Mouse (Mus musculus) liver, embryonic 13.5 days (tissue): ENCODE data around the gene Abcb9. TPM values are rescaled to one million over a fixed set of nuclear protein-coding genes. Genes with fewer than 3 reads are reported as not detected.
A peak's percentile ranks its signal among the peaks of the same experiment; 100 is the strongest.

Experiments
- ATAC-seq: fragments of 200-750 bp; cut with Nextera tagmentation; 2 replicates; pipeline ENCODE4 v1.8.0; 2017; ENCODE audit warnings: low read depth, mild to moderate bottlenecking, moderate number of reproducible peaks, moderate library complexity
- DNase-seq: peaks from one replicate; pipeline ENCODE4 v3.0.0; 2022
- H3K27ac ChIP-seq: fragments of 300-500 bp; sonication (generic); 2 replicates; pipeline ENCODE4 v1.5.1; 2015; ENCODE audit warnings: moderate library complexity, mild to moderate bottlenecking, inconsistent platforms
- H3K27me3 ChIP-seq: fragments of 300-500 bp; sonication (generic); 2 replicates; pipeline ENCODE4 v1.6.1; 2015; ENCODE audit warnings: mild to moderate bottlenecking, inconsistent platforms
- H3K36me3 ChIP-seq: fragments of 300-500 bp; sonication (generic); 2 replicates; pipeline ENCODE4 v1.6.1; 2015; ENCODE audit warnings: mild to moderate bottlenecking, inconsistent platforms
- H3K4me1 ChIP-seq: fragments of 300-500 bp; sonication (generic); replicated peaks from 2 replicates; pipeline ENCODE4 v1.6.1; 2015; ENCODE audit warnings: inconsistent platforms
- H3K4me2 ChIP-seq: fragments of 300-500 bp; sonication (generic); 2 replicates; pipeline ENCODE4 v1.6.1; 2015; ENCODE audit warnings: inconsistent platforms, mild to moderate bottlenecking, moderate library complexity
- H3K4me3 ChIP-seq: fragments of 300-500 bp; sonication (generic); replicated peaks from 2 replicates; pipeline ENCODE4 v1.5.1; 2015; ENCODE audit warnings: mild to moderate bottlenecking, inconsistent platforms
- H3K9ac ChIP-seq: fragments of 300-500 bp; sonication (generic); 2 replicates; pipeline ENCODE4 v1.6.1; 2015; ENCODE audit warnings: mild to moderate bottlenecking, inconsistent platforms
- H3K9me3 ChIP-seq: fragments of 300-500 bp; sonication (generic); replicated peaks from 2 replicates; pipeline ENCODE4 v1.6.1; 2016; ENCODE audit warnings: inconsistent platforms
- WGBS: fragments of 180-500 bp; shearing (Covaris S2); methylation state at CpG from one replicate; pipeline ENCODE4 v1.1.7; 2015; ENCODE audit not compliant: insufficient replicate concordance; 5-methylcytosine and 5-hydroxymethylcytosine counted together
- polyA plus RNA-seq: library from polyadenylated mRNA; unstranded; fragments of >200 nt; fragmentation: Nextera tagmentation; extraction: Ambion mirVana; gene quantifications from 2 replicates; pipeline ENCODE4 v1.2.1, GENCODE M21; 2015

The Abcb9 gene
- polyA plus RNA-seq, 1 experiment from 2014 or later = 4.6 TPM

DNA sequence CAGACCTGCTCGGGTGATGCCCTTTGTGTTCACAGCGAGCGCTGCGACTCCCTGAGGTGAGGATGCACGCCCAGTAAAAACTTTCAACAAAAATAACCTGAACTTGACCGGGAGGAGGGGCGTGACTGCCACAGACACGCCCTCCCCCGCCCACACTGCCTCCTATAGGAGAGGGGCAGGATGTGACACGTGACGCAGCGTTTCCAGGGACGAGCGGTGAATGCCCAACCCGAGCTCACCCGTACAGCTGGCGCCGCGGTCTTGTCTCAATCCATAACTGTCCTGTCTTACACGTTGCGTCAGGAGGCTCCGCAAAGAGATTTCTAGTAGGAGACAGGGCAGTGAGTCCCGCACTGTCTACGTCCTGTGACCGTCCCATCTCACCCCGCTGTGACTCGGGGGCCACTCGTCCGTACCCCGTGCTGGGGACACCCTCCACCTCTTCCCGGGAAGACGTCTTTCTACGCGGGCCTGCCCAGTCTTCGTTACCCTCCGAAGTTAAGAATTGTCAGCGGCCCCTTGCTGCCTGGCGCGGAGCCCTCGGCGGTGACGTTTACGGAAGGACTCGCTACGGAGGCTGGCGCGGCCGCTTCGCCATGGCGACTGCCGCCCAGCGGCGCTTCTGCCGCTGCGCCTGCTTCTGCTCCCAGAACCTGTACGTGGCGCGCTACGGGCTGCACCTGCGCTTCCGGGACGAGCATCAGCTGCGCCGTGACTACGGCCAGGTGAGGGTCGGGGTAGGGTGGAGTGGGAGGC lies 16.3 kb upstream of the Abcb9 start, which contains the start of gene Ogfod2:
Gene Ogfod2 (plus strand): TSS at position 556 of the 756 bp plus-strand sequence.
- Histone ChIP-seq H3K4me3 (peak within 1 kb of the TSS; percentile 93), H3K4me1 (peaks cover 44% of the 10 kb centered on the region), H3K36me3 (peaks cover 11% of the 10 kb centered on the region), H3K4me2 (peak within 1 kb of the TSS; percentile 91), H3K9ac (peak within 1 kb of the TSS; percentile 84), H3K9me3 (no peaks in the 10 kb centered on the region), H3K27ac (peak within 1 kb of the TSS; percentile 93), H3K27me3 (no peaks in the 10 kb centered on the region)
- DNase-seq (peak; percentile 96), ATAC-seq (peak; percentile 95)
- WGBS = under 1% methylated on average over 66 of the region's 66 CpGs

- peak overlapping the region; percentile 76 for H3K9ac ChIP-seq
- peak overlapping the region; percentile 93 for H3K4me3 ChIP-seq
- H3K4me1 ChIP-seq = peaks cover 38% of the 10 kb centered on the region
- peak overlapping the region; percentile 91 for H3K4me2 ChIP-seq
- H3K9me3 ChIP-seq = no peaks in the 10 kb centered on the region
- DNase-seq (peak; percentile 53), ATAC-seq (no peak)
- H3K27me3 ChIP-seq = no peaks in the 10 kb centered on the region
- peak overlapping the region; percentile 93 for H3K27ac ChIP-seq
- H3K36me3 ChIP-seq = peaks cover 11% of the 10 kb centered on the region
- WGBS = 21% methylated on average over 17 of the region's 17 CpGs
Measured at GRCm38 (mm10) chr5:124111077-124111741, 15.6 kb upstream of the Abcb9 start.

GRCm38 (mm10) chr5:124103552-124103951 lies 8.0 kb upstream of the Abcb9 start:
- Histone ChIP-seq H3K27ac (no peak overlapping the region), H3K4me1 (no peaks in the 10 kb centered on the region), H3K36me3 (no peaks in the 10 kb centered on the region), H3K27me3 (no peaks in the 10 kb centered on the region), H3K9me3 (no peaks in the 10 kb centered on the region), H3K4me3 (no peak overlapping the region), H3K4me2 (no peak overlapping the region), H3K9ac (no peak overlapping the region)
- 79% methylated on average over 9 of the region's 9 CpGs for WGBS
- DNase-seq (no peak), ATAC-seq (no peak)

- Histone ChIP-seq H3K36me3 (no peaks in the 10 kb centered on the region), H3K4me2 (no peak overlapping the region), H3K27ac (no peak overlapping the region), H3K4me1 (no peaks in the 10 kb centered on the region), H3K27me3 (no peaks in the 10 kb centered on the region), H3K9me3 (no peaks in the 10 kb centered on the region), H3K4me3 (no peak overlapping the region), H3K9ac (no peak overlapping the region)
- no peak for ATAC-seq
- DNase-seq = no peak
- 67% methylated on average over 3 of the region's 3 CpGs for WGBS
Measured at GRCm38 (mm10) chr5:124103020-124103419, 7.4 kb upstream of the Abcb9 start.

- Histone ChIP-seq H3K9me3 (no peaks in the 10 kb centered on the region), H3K9ac (no peak overlapping the region), H3K4me3 (no peak overlapping the region), H3K4me1 (no peaks in the 10 kb centered on the region), H3K4me2 (no peak overlapping the region), H3K36me3 (no peaks in the 10 kb centered on the region), H3K27me3 (no peaks in the 10 kb centered on the region), H3K27ac (no peak overlapping the region)
- DNase-seq (no peak), ATAC-seq (no peak)
- 77% methylated on average over 6 of the region's 6 CpGs for WGBS
Measured at GRCm38 (mm10) chr5:124102326-124102725, 6.7 kb upstream of the Abcb9 start.

DNA sequence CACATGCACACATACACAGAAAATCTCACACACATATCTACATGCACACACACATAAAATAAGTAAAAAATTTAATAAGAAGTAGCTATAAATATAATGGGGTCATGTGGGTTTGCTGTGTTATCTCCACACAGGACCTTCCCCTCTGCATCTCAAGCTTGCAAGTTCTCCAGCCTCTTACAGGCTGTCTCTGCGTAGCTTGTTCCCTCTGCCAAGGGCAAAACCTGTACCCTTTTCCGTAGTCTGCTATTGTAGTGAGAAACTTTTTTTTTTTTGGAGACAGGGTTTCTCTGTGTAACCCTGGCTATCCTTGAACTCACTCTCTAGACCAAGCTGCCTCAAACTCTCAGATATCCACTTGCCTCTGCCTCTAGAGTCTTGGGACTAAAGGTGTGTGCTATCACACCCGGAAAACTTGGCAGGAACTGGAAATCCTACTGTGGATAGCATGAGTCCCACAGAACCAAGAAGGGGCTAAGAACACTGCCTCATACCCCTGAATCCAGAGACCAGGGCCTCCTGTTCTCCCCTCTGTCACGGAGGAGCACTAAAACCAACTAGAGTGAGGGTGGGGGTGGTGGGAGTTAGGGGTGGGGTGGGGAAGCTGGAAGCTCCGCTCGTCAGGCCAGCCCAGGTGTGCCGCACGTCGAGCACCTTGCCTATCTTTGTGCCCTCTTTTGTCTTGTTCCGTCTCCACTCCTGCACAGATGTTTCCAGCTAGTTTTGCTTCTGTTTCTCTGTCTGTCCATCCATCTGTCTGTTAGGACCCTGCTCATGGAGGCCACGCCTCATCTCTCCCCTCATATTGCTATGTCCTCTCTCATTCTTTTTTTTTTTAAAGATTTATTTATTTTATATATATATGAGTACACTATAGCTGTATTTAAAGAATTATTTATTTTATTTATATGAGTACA lies 4.8 kb upstream of the Abcb9 start:
- H3K4me2 ChIP-seq = no peak overlapping the region
- H3K9ac ChIP-seq = no peak overlapping the region
- no peak for ATAC-seq
- no peaks in the 10 kb centered on the region for H3K36me3 ChIP-seq
- H3K4me1 ChIP-seq = peaks cover 10% of the 10 kb centered on the region
- no peak for DNase-seq
- H3K27ac ChIP-seq = no peak overlapping the region
- no peaks in the 10 kb centered on the region for H3K27me3 ChIP-seq
- no peaks in the 10 kb centered on the region for H3K9me3 ChIP-seq
- 80% methylated on average over 11 of the region's 11 CpGs for WGBS
- no peak overlapping the region for H3K4me3 ChIP-seq

DNA sequence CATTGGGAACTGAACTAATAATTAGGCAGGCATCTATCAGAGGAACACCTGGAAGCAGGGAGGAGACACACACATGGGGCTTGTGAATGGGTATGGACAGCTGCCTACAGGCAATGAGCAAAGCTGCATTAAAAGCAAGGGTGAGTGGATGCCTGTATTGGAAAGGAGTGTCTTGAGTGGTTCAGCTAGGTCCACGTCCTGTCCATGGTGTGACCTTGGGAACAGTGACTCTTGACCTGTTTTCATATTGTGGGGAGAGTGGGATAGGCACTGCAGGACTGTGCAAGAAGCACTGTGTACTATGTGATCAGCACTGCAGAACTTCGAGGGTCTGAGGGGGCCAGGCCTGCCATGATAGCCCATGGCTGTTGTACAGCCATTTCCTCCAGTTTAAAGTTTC lies 3.3 kb upstream of the Abcb9 start:
- no peak for ATAC-seq
- no peak overlapping the region for H3K9ac ChIP-seq

GRCm38 (mm10) chr5:124095077-124095581 lies 469 bp downstream of the Abcb9 start:
- WGBS = 10% methylated on average over 19 of the region's 19 CpGs
- Histone ChIP-seq H3K27ac (peak overlapping the region; percentile 89), H3K4me2 (peak overlapping the region; percentile 85), H3K4me1 (peaks cover 62% of the 10 kb centered on the region), H3K36me3 (no peaks in the 10 kb centered on the region), H3K9me3 (no peaks in the 10 kb centered on the region), H3K27me3 (no peaks in the 10 kb centered on the region), H3K4me3 (peak overlapping the region; percentile 68), H3K9ac (peak overlapping the region; percentile 79)
- ATAC-seq = peak; percentile 82
- DNase-seq = peak; percentile 72

More for the DNA sequence above, 3.3 kb upstream of the Abcb9 start:
- Histone ChIP-seq H3K4me2 (no peak overlapping the region), H3K36me3 (no peaks in the 10 kb centered on the region), H3K4me3 (no peak overlapping the region), H3K4me1 (peaks cover 25% of the 10 kb centered on the region), H3K27me3 (no peaks in the 10 kb centered on the region), H3K9me3 (no peaks in the 10 kb centered on the region), H3K27ac (no peak overlapping the region)
- no peak for DNase-seq
- WGBS = 77% methylated on average over 2 of the region's 2 CpGs

GRCm38 (mm10) chr5:124093852-124094604 lies 1.6 kb downstream of the Abcb9 start:
- H3K9me3 ChIP-seq = no peaks in the 10 kb centered on the region
- WGBS = 81% methylated on average over 12 of the region's 12 CpGs
- H3K4me2 ChIP-seq = peak overlapping the region; percentile 85
- H3K9ac ChIP-seq = peak overlapping the region; percentile 79
- peaks cover 65% of the 10 kb centered on the region for H3K4me1 ChIP-seq
- peak overlapping the region; percentile 68 for H3K4me3 ChIP-seq
- H3K36me3 ChIP-seq = peaks cover 9% of the 10 kb centered on the region
- no peak for ATAC-seq
- H3K27me3 ChIP-seq = no peaks in the 10 kb centered on the region
- peak overlapping the region; percentile 93 for H3K27ac ChIP-seq
- DNase-seq = no peak

DNA sequence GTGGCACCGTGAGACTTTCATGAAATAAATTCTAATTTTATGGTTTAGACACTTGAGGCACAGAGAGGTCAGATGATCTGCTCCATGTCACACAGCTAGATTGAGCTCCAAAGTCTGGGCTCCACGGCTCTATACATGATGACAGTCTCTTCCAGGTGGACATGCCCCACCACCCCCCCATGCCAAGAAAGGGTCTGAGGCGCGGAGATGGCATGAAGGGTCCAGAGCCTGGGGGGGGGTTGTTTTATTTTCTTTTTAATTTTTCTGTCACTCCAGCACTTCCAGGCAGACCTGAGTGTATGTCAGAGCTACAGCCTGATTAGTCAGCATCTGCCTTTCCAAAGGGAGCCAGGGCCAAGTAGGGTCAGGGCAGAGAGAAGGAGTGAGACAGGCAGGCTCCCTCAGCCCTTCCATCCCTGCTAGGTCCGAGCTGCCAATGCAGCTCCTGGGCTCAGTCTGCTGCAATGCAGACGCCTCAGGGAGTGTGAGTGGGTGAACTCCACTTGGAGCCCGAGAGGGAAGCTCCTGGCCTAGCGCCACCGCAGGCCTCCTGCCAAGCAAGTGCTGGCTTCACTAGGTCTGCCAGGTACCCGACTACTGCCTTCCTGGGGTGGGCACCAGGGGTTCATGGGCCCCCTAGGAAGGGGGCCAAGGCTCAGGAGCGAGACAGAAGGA lies 2.3 kb downstream of the Abcb9 start:
- DNase-seq (no peak), ATAC-seq (no peak)
- peak overlapping the region; percentile 93 for H3K27ac ChIP-seq
- peaks cover 65% of the 10 kb centered on the region for H3K4me1 ChIP-seq
- peak overlapping the region; percentile 79; the same call in 1 of the 2 replicates for H3K9ac ChIP-seq
- H3K36me3 ChIP-seq = peaks cover 13% of the 10 kb centered on the region
- H3K4me2 ChIP-seq = peak overlapping the region; percentile 85
- H3K4me3 ChIP-seq = no peak overlapping the region
- no peaks in the 10 kb centered on the region for H3K27me3 ChIP-seq
- WGBS = 72% methylated on average over 11 of the region's 11 CpGs
- no peaks in the 10 kb centered on the region for H3K9me3 ChIP-seq
